Mouse (Mus musculus) E14TG2a.4 (cell line): ENCODE results near the gene Plcb1.

ENCODE experiments used
- CTCF ChIP-seq: conservative IDR thresholded peaks from 2 replicates; pipeline ENCODE4 v1.5.1; 2014; ENCODE audit warnings: low read length
- NANOG ChIP-seq: IDR thresholded peaks from 2 replicates; pipeline ENCODE4 v1.6.1; 2014; ENCODE audit warnings: borderline replicate concordance, low read length, mixed read lengths
- POU5F1 ChIP-seq: IDR thresholded peaks from 2 replicates; pipeline ENCODE4 v1.6.1; 2014; ENCODE audit warnings: low read length, borderline replicate concordance

DNA sequence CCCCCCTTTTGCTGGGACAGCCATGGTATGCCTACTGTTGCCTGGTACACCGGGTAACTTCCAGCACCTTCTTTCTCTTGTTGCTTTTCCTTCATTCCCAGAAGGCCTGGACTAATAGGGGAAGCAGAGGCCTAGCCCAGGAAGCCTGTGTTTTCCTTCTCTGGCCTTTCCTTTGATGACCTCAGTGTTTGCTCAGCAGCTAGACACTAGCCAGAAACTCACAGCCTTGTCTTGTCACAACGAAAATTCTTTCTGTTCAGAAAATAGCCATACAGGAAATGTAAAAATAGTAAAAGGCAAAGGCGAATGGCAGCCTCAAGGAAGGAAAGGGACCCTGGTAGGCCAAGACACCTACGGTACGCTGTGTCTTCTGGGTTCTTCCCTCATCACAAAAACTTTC is 489.1 kb downstream of the Plcb1 start:
- TF ChIP-seq CTCF (no peak), POU5F1 (no peak), NANOG (no peak)
